12 mouse cellular contexts compared by ENCODE assay signal in genomic region chr13:12485640-12486039, GRCm38 (mm10). TPM values are rescaled to one million over a fixed set of nuclear protein-coding genes. Genes with fewer than 3 reads are reported as not detected.
DNase-seq lines count a peak whose midpoint lies in the region; ATAC-seq and TF ChIP-seq lines count a peak whose summit lies in the region.
"Had no signal": no experiment of that assay in that cellular context is flagged by ENCODE, and none has a peak within 500 bp of the region (broad histone marks: within the 10 kb centered on the region; RNA-seq: fewer than 3 reads in every experiment).

No protein-coding gene starts in this region.

- no peaks in the 10 kb centered on the region for H3K4me1 ChIP-seq in hindbrain, embryonic 15.5 days (replicated peaks)
- no peaks in the 10 kb centered on the region for H3K4me1 ChIP-seq in hindbrain, postnatal 0 days (ENCODE audit: insufficient read depth, low read length)
- H3K4me1 ChIP-seq in liver, embryonic 13.5 days (replicated peaks): no peaks in the 10 kb centered on the region

- intact Hi-C loops in gastrocnemius, postnatal 36 days (cut with DNase I): no loop called here

- no peak overlapping the region for H3K27ac ChIP-seq in hindbrain, embryonic 15.5 days (replicated peaks)
- H3K27ac ChIP-seq in hindbrain, postnatal 0 days: no peak overlapping the region
- no peak overlapping the region for H3K27ac ChIP-seq in liver, embryonic 13.5 days
- H3K27ac ChIP-seq: liver, embryonic 14.5 days had no signal

- H3K36me3 ChIP-seq in hindbrain, embryonic 15.5 days: no peaks in the 10 kb centered on the region
- no peaks in the 10 kb centered on the region for H3K36me3 ChIP-seq in hindbrain, postnatal 0 days (ENCODE audit: insufficient read depth, low read length)
- H3K36me3 ChIP-seq in liver, embryonic 13.5 days: no peaks in the 10 kb centered on the region

- no peak for TF ChIP-seq CTCF in hindbrain, postnatal 0 days (IDR thresholded peaks at IDR 0.05; ENCODE audit: low read depth)

- H3K9me3 ChIP-seq in hindbrain, embryonic 15.5 days: no peaks in the 10 kb centered on the region
- no peaks in the 10 kb centered on the region for H3K9me3 ChIP-seq in hindbrain, postnatal 0 days (ENCODE audit: low read length)
- no peaks in the 10 kb centered on the region for H3K9me3 ChIP-seq in liver, embryonic 13.5 days (replicated peaks)

- H3K27me3 ChIP-seq in hindbrain, embryonic 15.5 days: no peaks in the 10 kb centered on the region
- no peaks in the 10 kb centered on the region for H3K27me3 ChIP-seq in hindbrain, postnatal 0 days (ENCODE audit: insufficient read depth, low read length)
- H3K27me3 ChIP-seq in liver, embryonic 13.5 days: no peaks in the 10 kb centered on the region

- H3K4me3 ChIP-seq in hindbrain, embryonic 15.5 days: no peak overlapping the region
- no peak overlapping the region for H3K4me3 ChIP-seq in hindbrain, postnatal 0 days (ENCODE audit: low read length)
- no peak overlapping the region for H3K4me3 ChIP-seq in liver, embryonic 13.5 days (replicated peaks)

- 0 out of 2 replicates have a peak, but pooled peaks have one; percentile 27 for ATAC-seq in hindbrain, embryonic 15.5 days (ENCODE audit: low FRiP score, low read depth)
- ATAC-seq in hindbrain, postnatal 0 days: no peak
- ATAC-seq in liver, embryonic 13.5 days (ENCODE audit: low read depth): peak; percentile 46; the same call in 1 of the 2 replicates

- no peak overlapping the region for H3K4me2 ChIP-seq in hindbrain, embryonic 15.5 days
- H3K4me2 ChIP-seq in hindbrain, postnatal 0 days (ENCODE audit: low read depth, low read length): no peak overlapping the region
- no peak overlapping the region for H3K4me2 ChIP-seq in liver, embryonic 13.5 days

- no peak for DNase-seq in hindbrain, postnatal 0 days (ENCODE audit: low spot score)
- DNase-seq in thymus, postnatal 25 days: peak; percentile 24
- no peak for DNase-seq in thymus, postnatal 0 days (ENCODE audit: low spot score)
- DNase-seq in liver, embryonic 13.5 days: no peak
- DNase-seq in layer of hippocampus, postnatal 25 days (ENCODE audit: extremely low spot score in 1 of 2, low spot score in 1 of 2): no peak
- no peak for DNase-seq in thymus, adult 18-20 months
- no peak for DNase-seq in gastrocnemius, postnatal 36 days
- DNase-seq: cerebellum, adult 8-10 months; kidney, adult 18-20 months; thymus, postnatal 4 days had no signal

- H3K9ac ChIP-seq in hindbrain, embryonic 15.5 days: no peak overlapping the region
- no peak overlapping the region for H3K9ac ChIP-seq in hindbrain, postnatal 0 days (replicated peaks; ENCODE audit: low read length)
- no peak overlapping the region for H3K9ac ChIP-seq in liver, embryonic 13.5 days
- H3K9ac ChIP-seq: liver, embryonic 14.5 days had no signal

- 79% methylated on average over 7 of the region's 7 CpGs for WGBS in hindbrain, embryonic 15.5 days
- WGBS in hindbrain, postnatal 0 days: 80% methylated on average over 7 of the region's 7 CpGs
- 66% methylated on average over 7 of the region's 7 CpGs for WGBS in liver, embryonic 13.5 days (ENCODE audit: insufficient replicate concordance)

RNA-seq across cellular contexts. Expression of gene Lgals8, which starts 20.9 kb away (rescaled TPM):
- polyA plus RNA-seq in hindbrain, embryonic 15.5 days (2015; fragmentation: Nextera tagmentation; extraction: Ambion mirVana): 20.9 and 23.0 TPM in 2 replicates
- total RNA-seq in hindbrain, postnatal 0 days (2014; rRNA removed): 19.6 and 20.1 TPM in 2 replicates
- polyA plus RNA-seq in hindbrain, postnatal 0 days (2015; fragmentation: Nextera tagmentation; extraction: Ambion mirVana): 28.6 and 30.0 TPM in 2 replicates
- polyA plus RNA-seq in thymus, postnatal 0 days (2015; fragmentation: Nextera tagmentation; extraction: Ambion mirVana): 41.9 and 43.1 TPM in 2 replicates
- polyA plus RNA-seq in liver, embryonic 13.5 days (2015; fragmentation: Nextera tagmentation; extraction: Ambion mirVana): 12.7 and 14.6 TPM in 2 replicates
- total RNA-seq in layer of hippocampus, postnatal 25 days (2021): 10 to 100 TPM; 27.1 to 34.3 TPM
- total RNA-seq in gastrocnemius, postnatal 36 days (2021): 10 to 100 TPM; 24.6 to 30.7 TPM

RNA-seq across cellular contexts. Expression of gene Edaradd, which starts 34.6 kb away (rescaled TPM):
- polyA plus RNA-seq in hindbrain, embryonic 15.5 days (2015; fragmentation: Nextera tagmentation; extraction: Ambion mirVana): 1.7 and 1.8 TPM in 2 replicates
- 1.5 TPM in 2 replicates for total RNA-seq in hindbrain, postnatal 0 days (2014; rRNA removed)
- 1.2 TPM in 2 replicates for polyA plus RNA-seq in hindbrain, postnatal 0 days (2015; fragmentation: Nextera tagmentation; extraction: Ambion mirVana)
- polyA plus RNA-seq in thymus, postnatal 0 days (2015; fragmentation: Nextera tagmentation; extraction: Ambion mirVana): 16.0 and 19.8 TPM in 2 replicates
- polyA plus RNA-seq in liver, embryonic 13.5 days (2015; fragmentation: Nextera tagmentation; extraction: Ambion mirVana): 0.06 TPM in 2 replicates
- total RNA-seq in layer of hippocampus, postnatal 25 days (2021): under 1 TPM; 0.22 to 0.28 TPM
- under 1 TPM in 1 of 2 experiments, not detected in 1; 0.08 TPM for total RNA-seq in gastrocnemius, postnatal 36 days (2021)
